Mouse (Mus musculus) stomach, embryonic 16.5 days (tissue): ENCODE results near the gene Kras. TPM values are rescaled to one million over a fixed set of nuclear protein-coding genes. Genes with fewer than 3 reads are reported as not detected.

Experiments
- ATAC-seq: fragments of 200-750 bp; cut with Nextera tagmentation; 2 replicates; pipeline ENCODE4 v1.8.0; 2017; ENCODE audit warnings: moderate number of reproducible peaks, moderate TSS enrichment; ENCODE audit not compliant: insufficient read depth, low FRiP score
- H3K27ac ChIP-seq: fragments of 300-500 bp; sonication (generic); 2 replicates; pipeline ENCODE4 v1.5.1; 2014; ENCODE audit warnings: low read length
- H3K27me3 ChIP-seq: fragments of 300-500 bp; sonication (generic); 2 replicates; pipeline ENCODE4 v1.6.1; 2014; ENCODE audit warnings: low read length, control low read depth, mixed read lengths; ENCODE audit not compliant: control insufficient read depth, insufficient read depth
- H3K36me3 ChIP-seq: fragments of 300-500 bp; sonication (generic); 2 replicates; pipeline ENCODE4 v1.6.1; 2014; ENCODE audit warnings: low read length; ENCODE audit not compliant: control insufficient read depth, insufficient read depth
- H3K4me1 ChIP-seq: fragments of 300-500 bp; sonication (generic); 2 replicates; pipeline ENCODE4 v1.6.1; 2014; ENCODE audit warnings: low read length, control low read depth, mixed read lengths; ENCODE audit not compliant: control insufficient read depth, insufficient read depth
- H3K4me2 ChIP-seq: fragments of 300-500 bp; sonication (generic); 2 replicates; pipeline ENCODE4 v1.6.1; 2014; ENCODE audit warnings: low read depth, low read length, mixed read lengths
- H3K4me3 ChIP-seq: fragments of 300-500 bp; sonication (generic); replicated peaks from 2 replicates; pipeline ENCODE4 v1.5.1; 2014; ENCODE audit warnings: mild to moderate bottlenecking, low read length
- H3K9ac ChIP-seq: fragments of 300-500 bp; sonication (generic); 2 replicates; pipeline ENCODE4 v1.6.1; 2014; ENCODE audit warnings: low read length
- H3K9me3 ChIP-seq: fragments of 300-500 bp; sonication (generic); replicated peaks from 2 replicates; pipeline ENCODE4 v1.6.1; 2016; ENCODE audit warnings: low read length, control low read depth; ENCODE audit not compliant: control insufficient read depth
- WGBS: fragments of 180-500 bp; shearing (Covaris S2); extraction: QIAGEN DNeasy Blood & Tissue Kit; methylation state at CpG from one replicate; pipeline ENCODE4 v1.1.7; 2014; 5-methylcytosine and 5-hydroxymethylcytosine counted together
- polyA plus RNA-seq: library from polyadenylated mRNA; unstranded; fragments of >200 nt; fragmentation: Nextera tagmentation; extraction: Ambion mirVana; gene quantifications from 2 replicates; pipeline ENCODE4 v1.2.1, GENCODE M21; 2015

The Kras gene
- polyA plus RNA-seq, 1 experiment from 2014 or later: 64.9 TPM

DNA sequence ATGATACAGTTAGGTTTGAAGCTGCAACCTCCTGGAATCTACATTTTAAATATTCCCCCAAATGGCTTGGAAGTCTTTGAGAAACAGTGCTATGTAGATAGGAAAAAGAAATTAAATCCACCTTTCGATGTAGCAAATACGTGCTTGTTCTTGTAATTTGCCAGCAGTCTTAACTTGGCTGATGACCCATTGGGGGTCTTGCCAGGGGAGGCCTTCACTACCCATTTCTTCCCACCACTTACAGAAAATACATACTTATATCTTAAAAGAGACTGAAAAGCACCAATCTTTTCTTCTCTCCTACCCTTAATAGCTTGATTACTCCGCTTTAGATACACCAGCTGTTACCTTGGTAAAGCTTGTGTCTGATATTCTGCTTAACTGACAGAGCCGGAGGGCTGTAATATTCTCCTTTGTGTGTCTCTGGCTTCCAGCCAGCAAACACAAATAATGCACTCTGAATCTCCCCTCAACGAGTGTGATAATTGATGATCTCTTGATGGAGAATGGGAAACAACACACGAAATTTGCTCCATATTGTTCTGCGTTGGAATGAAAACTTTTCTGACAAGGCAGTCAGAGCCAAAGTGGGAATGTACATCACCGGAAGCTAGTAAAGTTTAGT is 39.9 kb downstream of the Kras start:
- no peak overlapping the region for H3K27ac ChIP-seq
- H3K27me3 ChIP-seq: no peaks in the 10 kb centered on the region
- peak overlapping the region; percentile 53; the same call in 1 of the 2 replicates for H3K9ac ChIP-seq
- no peaks in the 10 kb centered on the region for H3K36me3 ChIP-seq
- H3K9me3 ChIP-seq: no peaks in the 10 kb centered on the region
- H3K4me1 ChIP-seq: 0 out of 2 replicates have a peak, but pooled peaks cover 3% of the 10 kb centered on the region
- peak overlapping the region; percentile 62 for H3K4me2 ChIP-seq
- peak overlapping the region; percentile 53 for H3K4me3 ChIP-seq
- WGBS: 31% methylated on average over 8 of the region's 8 CpGs
- ATAC-seq: no peak

DNA sequence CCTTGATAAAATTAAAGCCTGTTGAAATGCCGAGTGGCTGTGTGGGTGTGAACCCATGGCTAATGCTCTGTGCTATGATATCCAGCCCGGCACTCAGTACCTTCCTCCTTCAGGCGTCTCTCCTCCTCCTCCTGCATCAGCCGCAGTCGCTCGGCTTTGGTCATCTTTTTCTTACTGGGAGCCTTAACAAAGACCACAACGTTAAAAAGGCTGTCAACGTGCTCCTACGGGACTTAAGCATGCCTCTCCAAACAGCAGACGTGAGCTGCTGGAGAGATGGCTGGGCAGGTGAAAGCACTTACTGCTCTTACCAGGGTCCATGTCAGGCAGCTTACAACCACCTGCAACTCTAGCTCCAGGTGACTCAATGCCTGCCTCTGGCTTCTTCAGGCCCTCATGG is 44.9 kb downstream of the Kras start:
- ATAC-seq: no peak
- H3K9ac ChIP-seq: no peak overlapping the region
- no peak overlapping the region for H3K4me2 ChIP-seq
- no peaks in the 10 kb centered on the region for H3K36me3 ChIP-seq
- no peaks in the 10 kb centered on the region for H3K27me3 ChIP-seq
- WGBS: 75% methylated on average over 10 of the region's 10 CpGs
- H3K9me3 ChIP-seq: no peaks in the 10 kb centered on the region
- H3K4me1 ChIP-seq: no peaks in the 10 kb centered on the region
- no peak overlapping the region for H3K4me3 ChIP-seq
- no peak overlapping the region for H3K27ac ChIP-seq

DNA sequence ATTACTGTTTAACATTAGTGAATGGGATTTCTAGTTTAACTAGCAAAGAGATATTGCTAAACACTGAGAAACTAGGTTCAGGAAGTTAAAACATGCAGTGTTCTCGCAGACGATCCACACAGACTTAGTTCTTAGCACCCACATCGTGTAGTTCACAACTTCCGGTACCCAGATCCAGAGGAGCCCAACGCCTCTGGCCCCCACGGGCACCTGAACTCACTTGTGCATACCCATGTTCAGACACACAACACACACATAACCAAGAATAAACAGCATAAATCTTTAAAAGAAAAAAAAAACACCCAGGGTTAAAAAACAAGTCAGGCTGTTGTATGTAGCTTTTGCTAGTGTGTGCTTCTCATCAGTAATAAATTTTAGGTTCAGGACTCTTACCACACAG is 45.6 kb downstream of the Kras start:
- Histone ChIP-seq H3K4me1 (no peaks in the 10 kb centered on the region), H3K36me3 (no peaks in the 10 kb centered on the region), H3K9ac (no peak overlapping the region), H3K4me2 (no peak overlapping the region), H3K4me3 (no peak overlapping the region), H3K9me3 (no peaks in the 10 kb centered on the region), H3K27me3 (no peaks in the 10 kb centered on the region), H3K27ac (no peak overlapping the region)
- ATAC-seq: no peak
- 94% methylated on average over 6 of the region's 6 CpGs for WGBS

DNA sequence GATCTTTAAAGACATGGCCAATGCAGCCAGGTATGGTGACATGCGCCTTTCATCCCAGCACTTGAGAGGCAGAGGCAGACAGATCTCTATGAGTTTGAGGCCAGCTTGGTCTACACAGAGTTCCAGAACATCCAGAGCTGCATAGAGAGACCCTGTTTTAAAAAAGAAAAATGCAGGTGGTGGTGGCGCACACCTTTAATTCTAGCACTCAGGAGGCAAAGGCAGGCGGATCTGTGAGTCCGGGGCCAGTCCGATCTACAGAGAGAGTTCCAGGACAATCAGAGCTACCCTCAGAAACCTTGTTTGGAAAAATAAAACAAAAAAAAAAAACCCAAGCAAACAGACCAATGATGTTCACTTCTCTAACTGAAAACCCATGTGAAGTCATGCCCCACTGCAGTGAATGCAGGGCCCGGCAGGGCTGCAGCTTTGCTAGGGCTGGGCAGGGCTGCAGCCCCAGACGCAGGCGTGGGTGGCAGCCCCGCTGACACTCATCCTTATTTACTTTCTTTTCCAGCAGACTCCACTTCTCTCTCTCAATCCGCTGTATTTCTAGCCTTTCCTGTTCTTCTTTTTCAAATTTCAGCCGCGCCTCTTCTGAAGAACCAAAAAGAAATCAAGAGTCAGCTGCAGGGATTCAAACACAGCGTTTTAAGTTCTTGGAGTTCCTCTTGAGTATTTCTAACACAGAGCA is 47.5 kb downstream of the Kras start:
- ATAC-seq: no peak
- no peaks in the 10 kb centered on the region for H3K9me3 ChIP-seq
- no peaks in the 10 kb centered on the region for H3K4me1 ChIP-seq

DNA sequence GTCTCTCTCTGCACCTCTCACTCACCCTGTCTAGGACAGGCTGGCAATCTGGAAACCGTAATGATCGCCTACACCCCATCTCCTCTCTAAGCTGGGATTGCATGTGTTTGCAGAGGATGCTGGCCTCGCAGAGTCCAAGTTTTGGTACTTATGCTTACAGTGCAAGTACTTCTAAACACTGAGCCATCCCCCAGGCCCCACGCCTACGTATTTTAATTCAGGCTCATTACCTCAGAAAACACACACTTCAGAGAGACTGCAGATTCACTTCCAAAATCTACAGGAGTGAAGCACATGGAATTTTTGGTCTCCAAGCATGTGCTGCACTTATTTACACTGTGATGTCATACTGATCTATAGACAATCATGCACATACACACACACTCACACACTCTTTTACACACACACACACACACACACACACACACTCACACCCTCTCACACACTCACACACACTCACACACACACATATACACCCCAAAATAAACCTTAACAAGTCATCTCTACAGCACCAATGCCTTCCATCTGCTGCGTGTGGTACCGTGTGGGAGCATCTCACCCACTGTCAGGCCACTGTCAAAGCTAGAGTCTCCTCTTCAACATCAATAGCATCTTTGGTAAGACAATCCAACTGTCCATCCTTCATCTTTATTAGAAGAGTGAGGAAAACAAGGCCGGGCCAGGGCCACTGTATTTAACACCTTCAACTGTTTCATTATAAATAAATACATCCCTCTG is 51.9 kb downstream of the Kras start:
- Histone ChIP-seq H3K4me1 (no peaks in the 10 kb centered on the region), H3K4me3 (no peak overlapping the region), H3K27ac (no peak overlapping the region), H3K9ac (no peak overlapping the region), H3K9me3 (no peaks in the 10 kb centered on the region), H3K4me2 (no peak overlapping the region), H3K27me3 (no peaks in the 10 kb centered on the region), H3K36me3 (no peaks in the 10 kb centered on the region)
- ATAC-seq: no peak
- 87% methylated on average over 8 of the region's 8 CpGs for WGBS

More for the DNA sequence above, 47.5 kb downstream of the Kras start:
- no peak overlapping the region for H3K27ac ChIP-seq
- no peaks in the 10 kb centered on the region for H3K27me3 ChIP-seq
- 75% methylated on average over 13 of the region's 13 CpGs for WGBS
- no peak overlapping the region for H3K9ac ChIP-seq
- no peak overlapping the region for H3K4me2 ChIP-seq
- no peaks in the 10 kb centered on the region for H3K36me3 ChIP-seq
- no peak overlapping the region for H3K4me3 ChIP-seq

DNA sequence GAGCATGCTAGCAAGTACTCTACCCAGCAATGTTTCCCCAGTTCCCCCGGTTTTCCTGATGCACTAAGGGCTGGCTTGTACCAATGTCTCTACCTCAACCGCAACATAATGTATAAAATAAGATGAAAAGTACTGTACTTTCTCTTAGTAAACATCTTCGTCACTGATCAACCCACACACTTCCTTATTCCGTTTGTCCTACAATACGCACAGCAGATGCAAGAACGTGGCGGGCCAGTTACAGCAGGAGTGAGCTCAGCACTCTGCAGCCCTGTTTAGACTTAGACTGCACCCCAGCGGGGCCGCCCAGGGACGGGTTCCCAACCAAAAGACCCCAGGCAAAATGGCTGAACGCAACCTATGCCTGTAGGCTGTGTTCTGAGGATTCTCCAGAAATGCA is 56.6 kb downstream of the Kras start:
- Histone ChIP-seq H3K4me3 (no peak overlapping the region), H3K4me1 (no peaks in the 10 kb centered on the region), H3K27me3 (no peaks in the 10 kb centered on the region), H3K9ac (no peak overlapping the region), H3K4me2 (no peak overlapping the region), H3K9me3 (no peaks in the 10 kb centered on the region), H3K27ac (no peak overlapping the region), H3K36me3 (no peaks in the 10 kb centered on the region)
- 68% methylated on average over 11 of the region's 11 CpGs for WGBS
- no peak for ATAC-seq

DNA sequence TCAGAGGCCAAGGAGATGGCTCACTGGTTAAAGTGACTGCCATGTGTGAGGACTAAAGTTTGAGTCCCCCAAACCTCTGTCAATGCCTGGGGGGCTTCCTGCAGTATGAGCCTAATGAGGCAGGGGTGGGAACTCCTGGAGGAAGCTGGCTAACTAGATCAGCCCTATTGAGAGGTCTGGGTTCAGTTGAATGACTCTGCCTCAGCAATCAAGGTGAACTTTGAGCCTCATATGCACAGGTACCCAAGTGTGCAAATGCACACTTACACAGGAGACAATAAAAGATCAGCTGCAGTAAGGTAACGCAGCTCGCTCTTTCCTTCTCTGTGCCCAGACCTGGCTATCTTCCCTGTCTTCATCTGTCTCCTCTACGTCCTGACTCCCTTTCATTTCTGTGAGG is 57.0 kb downstream of the Kras start:
- no peak for ATAC-seq
- Histone ChIP-seq H3K4me1 (no peaks in the 10 kb centered on the region), H3K27ac (no peak overlapping the region), H3K9ac (no peak overlapping the region), H3K4me2 (no peak overlapping the region), H3K4me3 (no peak overlapping the region), H3K36me3 (no peaks in the 10 kb centered on the region), H3K9me3 (no peaks in the 10 kb centered on the region), H3K27me3 (no peaks in the 10 kb centered on the region)
- 72% methylated on average over 3 of the region's 3 CpGs for WGBS

DNA sequence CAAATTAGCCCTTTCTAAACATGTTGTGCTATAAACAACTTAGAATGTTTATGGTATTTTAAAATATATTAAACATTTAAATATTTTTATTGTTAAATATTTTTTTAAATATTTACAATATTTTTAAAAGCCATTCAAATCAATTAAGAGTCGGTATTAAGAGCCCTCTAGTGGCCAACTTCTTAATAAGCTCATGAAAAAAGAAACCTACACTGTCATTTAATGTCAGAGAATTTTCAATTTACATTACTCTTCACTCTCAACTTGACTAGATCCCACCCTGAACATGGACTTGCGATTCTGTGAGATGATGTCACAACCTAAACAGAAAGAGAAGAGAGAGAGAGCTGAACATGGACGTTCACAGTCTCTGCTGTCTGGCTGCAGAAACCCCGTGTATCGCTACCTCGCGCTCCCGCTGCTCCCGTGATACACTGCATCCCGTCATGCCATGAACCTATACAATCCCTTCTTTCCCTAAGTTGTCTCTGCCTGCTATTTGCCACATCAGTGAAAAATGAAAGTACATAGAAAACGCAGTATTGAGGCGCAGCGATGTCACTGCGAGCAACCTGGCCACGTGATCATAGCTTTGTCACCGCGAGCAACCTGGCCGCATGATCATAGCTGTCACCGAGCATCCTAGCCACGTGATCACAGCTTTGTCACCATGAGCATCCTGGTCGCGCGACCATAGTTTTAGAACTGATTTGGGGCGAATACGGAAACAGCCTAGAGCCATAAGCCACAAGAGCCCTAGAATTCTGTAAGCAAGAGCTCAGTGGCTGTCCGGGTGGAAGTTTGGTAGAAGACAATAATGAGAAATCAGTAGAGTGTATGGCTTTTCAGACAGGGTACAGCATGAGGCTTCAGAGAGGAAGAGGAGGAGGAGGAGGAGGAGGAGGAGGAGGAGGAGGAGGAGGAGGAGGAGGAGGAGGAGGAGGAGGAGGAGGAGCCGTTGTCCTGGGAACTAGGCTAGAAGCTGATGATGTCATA is 62.6 kb downstream of the Kras start:
- 59% methylated on average over 27 of the region's 27 CpGs for WGBS
- Histone ChIP-seq H3K36me3 (no peaks in the 10 kb centered on the region), H3K4me2 (peak overlapping the region; percentile 55), H3K9ac (peak overlapping the region; percentile 49), H3K27ac (no peak overlapping the region), H3K27me3 (no peaks in the 10 kb centered on the region), H3K4me3 (peak overlapping the region; percentile 38), H3K4me1 (no peaks in the 10 kb centered on the region), H3K9me3 (no peaks in the 10 kb centered on the region)
- ATAC-seq: peak; percentile 37; the same call in 1 of the 2 replicates
